Mouse (Mus musculus) cerebellum, adult 11 months (tissue): ENCODE results near the gene Stard10.

ENCODE experiments used
- DNase-seq: peaks from one replicate; pipeline ENCODE4 v3.0.0; 2022

Stard10 gene

DNA sequence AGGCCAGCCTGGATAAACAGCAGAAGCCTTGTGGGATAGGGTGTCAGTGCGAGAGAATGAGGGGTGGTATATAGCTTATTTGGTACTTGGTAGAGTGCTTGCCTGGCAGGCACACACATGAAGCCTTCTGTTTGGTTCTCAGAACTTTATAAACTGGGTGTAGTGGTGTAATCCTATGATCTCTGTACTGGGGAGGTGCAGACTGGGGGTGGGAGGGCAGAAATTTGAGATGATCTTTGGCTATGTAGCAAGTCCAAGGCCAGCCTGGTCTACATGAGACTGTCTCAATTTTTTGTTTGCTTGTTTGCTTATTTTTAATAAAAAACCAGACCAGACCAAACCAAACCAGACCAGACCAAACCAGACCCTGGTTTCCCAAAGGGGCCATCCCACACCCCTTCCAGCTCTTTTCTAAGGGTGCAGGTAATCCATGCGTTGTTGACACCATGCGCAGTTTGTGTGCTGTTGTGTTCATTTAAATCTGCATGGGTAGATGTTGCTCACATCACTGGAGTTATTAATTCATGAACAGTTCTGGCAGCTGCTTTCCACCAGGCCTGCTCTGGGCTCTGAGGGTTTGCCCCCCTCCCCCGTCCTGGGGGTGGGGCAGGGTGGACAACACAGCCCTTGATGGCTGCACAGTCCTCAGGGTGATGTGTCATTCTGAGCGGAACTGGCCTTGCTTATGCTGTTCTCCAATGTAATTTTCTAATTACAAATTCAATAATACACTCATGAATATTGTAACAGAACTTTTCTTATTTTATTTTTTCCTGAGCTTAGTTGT, 15.4 kb downstream of the Stard10 start:
- no peak for DNase-seq

DNA sequence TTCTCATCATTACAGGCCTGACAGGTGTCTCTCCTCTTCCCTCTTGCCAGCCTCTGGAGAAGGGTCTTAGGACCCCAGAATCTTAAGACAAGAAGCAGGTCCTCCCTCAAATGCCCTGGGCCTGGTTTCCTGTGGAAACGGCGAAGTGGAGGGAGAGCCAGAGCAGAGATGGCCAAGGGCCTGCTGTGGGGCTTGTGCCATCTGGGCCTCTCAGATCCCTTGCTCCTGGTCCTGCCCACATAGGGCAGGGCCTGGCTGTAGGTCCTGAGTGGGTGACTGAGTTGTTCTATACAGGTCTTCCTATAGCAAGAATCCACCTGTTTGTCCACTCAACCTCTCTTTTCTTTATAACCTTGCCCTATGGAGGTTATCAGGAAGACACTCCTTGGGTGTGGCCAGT, 18.3 kb downstream of the Stard10 start:
- DNase-seq, result no peak

DNA sequence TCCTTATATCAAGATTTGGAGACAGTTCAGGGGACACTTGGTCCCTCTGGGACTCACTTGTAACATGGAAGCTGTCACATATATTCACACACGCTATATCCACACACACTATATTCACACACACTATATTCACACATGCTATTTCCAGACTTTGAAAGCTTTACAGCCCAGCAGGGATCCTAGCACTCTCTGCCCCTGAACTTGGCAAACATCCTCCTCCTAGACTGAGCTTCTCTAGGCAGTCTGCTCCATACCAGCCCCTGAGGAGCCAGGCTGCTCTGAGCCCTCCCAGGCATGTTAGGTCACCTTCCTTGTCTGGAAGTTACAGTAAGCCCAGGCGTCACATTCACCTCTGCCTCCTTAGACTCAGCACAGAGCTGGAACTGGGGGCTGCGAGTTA, 19.8 kb downstream of the Stard10 start:
- DNase-seq, result no peak

DNA sequence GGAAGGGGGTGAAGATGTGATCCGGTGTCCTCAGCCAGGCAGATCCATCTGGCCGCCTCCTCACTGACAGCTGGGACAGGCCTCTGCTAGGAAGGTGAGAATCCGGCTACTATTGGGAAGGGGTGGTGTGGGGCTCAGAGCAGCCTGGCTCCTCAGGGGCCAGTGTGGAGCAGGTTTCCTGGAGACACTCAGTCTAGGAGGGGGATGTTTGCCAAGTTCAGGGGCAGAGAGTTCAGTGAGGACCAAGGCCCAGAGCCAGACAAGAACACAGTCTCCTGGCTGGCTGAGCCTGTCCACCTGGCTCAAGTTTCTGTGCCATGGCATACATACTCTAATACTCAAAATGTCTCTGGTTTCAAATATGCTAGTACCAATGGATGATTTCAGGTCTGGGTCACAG, 20.5 kb downstream of the Stard10 start:
- DNase-seq, result no peak

DNA sequence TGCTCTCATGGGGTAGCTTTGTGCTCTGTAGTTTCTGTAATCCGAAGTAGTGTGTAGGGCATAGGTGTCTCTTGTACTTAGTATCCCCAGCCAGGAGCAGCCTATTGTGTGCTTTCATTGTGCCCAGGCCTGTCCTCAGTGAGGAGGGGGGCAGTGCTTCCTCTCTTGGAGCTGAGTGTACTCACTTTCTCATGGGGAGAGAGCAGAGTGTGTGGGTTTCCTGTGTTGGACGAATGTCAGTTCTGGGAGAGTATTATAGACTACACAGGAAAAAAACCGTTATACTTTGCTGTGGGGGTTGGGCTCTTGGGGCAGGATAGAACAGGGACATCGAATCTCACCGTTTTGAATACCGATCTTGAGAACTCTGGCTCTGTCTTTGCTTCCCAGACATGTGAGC, 24.5 kb downstream of the Stard10 start:
- no peak for DNase-seq

DNA sequence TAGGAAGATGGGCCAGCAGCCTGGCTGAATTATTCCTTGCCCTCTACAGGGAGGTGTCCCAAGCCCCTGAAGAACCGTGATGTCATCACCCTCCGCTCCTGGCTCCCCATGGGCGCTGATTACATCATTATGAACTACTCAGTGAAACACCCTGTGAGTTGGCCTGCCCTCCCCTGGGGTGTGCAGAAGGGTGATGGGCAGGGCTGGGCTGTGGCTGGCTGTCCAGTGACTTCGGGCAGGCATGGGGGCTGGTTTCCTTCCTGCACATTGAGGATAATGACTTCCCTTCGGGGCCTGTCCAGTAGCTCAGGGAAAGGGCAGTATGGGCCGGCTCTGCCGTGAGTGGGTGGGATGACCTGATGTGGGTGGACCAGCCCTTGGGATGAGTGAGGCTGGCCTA, 26.2 kb downstream of the Stard10 start:
- DNase-seq, result no peak

DNA sequence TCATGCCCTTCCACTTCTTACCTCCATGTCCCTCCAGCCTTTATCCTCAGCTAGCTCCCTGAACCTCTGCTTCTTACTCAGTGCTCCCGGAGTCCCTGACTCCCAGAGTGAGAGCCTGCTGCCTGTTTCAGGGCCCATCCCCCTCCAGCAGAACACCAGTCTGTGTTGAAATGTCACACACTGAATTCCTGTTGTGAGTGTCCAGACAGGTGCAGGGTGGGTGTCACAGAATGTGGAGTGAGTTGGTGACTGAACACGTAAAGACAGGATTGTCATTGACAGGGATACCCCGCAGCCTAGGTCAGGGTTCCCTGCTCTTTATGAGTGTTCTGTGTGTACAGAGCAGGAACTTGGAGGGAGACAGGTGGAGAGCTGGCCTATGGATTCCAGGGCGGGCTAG, 28.0 kb downstream of the Stard10 start:
- no peak for DNase-seq

DNA sequence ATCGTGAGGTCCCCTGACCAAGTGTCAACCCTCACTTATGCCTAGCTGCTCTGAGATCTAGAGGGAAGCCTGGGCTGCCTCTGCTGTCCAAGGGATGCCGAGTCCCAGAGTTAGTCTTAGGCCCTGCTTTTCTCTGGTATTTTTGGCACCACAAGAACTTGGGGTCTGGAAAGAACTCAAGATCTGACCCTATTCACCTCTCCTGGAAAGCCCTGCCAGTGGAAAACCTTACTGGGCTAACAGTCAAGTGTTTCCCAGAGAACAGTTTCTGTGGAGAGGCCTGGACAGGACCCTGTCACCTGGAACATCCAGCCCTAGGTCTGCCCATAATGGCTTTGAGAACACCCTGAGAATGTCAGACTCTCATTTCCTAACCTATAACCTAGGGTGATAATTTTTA, 30.1 kb downstream of the Stard10 start:
- no peak for DNase-seq

DNA sequence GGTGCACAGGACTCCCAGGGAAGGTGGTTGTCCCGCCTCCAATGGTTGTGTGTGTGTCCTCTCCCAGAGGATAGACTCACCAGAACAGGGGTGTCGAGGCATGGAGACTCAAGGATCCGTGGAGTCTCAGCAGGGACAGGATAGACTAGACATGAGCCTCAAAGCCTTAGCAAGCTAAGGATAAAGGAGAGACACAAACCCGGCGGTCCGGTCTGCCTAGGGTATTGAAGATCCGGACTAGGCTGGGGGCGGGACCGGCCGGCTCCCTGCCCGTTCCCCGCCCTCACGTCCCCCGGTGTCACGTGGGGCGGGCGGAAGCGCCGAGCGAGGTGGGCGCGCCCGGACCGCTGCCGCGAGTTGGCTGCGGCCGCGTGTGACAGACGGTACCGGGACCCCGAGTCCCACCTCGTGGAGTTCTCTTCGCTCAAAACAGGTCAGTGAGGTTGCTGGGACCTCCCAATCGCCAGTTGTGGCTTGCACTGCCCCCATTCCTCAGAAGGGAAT, 30.9 kb downstream of the Stard10 start, which contains the start of gene Arap1:
Gene Arap1, plus strand, starts transcription at position 301 of the 504 bp plus-strand sequence.
- no peak for DNase-seq

DNA sequence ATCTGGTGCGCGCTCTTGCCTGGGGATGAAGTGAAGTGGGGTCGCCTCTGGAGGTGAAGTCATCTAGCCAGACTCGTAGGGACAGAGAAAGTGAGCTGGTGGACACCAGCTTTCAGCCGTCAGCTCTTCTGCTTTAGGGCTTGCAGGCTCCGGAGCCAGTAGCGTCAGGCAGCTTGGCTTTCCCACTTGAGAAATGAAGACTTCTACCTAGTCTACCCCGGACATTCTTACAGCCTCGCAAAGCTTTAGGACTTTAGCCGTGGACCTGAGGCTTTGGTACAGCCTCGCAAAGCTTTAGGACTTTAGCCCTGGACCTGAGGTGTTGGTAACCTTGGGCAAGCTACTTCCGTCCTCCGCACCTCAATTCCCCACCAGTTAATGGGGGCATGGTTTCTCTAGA, 31.4 kb downstream of the Stard10 start:
- DNase-seq, result no peak

DNA sequence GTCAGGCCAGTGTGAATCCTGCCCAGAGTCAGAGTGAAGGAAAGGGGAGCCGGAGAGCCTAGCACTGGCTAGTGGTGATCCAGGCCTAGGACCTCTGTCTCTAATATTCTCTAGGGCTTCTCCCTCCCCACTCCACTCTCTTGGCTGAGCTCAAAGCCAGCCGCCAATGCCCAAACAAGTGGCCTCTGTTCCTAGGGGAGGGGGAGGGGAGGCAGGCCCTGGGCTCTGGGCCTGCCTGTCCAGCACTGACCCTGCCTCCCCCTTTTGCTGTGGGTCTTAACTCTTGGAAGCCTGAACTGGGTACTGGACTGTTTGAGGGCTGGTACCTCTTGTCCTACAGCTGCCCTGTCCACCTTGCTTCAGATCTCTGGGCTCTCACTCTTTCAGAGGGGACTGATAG, 33.0 kb downstream of the Stard10 start:
- DNase-seq, result no peak

DNA sequence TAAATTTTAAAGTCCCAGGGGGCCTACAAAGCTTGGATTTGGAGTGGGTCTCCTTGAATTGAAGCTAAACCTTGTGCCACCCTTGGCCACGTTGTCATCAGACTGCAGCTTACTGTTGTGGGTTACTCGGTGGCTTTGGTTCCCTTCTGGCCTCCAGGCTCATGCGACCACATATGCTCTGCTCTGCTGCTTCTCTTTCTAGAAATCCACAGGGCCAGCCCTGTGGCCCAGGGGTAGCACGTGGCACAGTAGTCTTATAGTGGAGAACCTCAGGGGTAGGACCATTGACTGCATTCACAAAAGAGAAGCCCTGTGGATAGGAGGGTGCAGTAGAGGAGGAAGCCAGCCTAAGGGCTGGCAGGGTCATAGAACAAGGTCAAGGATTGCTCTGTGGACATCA, 35.5 kb downstream of the Stard10 start:
- DNase-seq, result no peak

DNA sequence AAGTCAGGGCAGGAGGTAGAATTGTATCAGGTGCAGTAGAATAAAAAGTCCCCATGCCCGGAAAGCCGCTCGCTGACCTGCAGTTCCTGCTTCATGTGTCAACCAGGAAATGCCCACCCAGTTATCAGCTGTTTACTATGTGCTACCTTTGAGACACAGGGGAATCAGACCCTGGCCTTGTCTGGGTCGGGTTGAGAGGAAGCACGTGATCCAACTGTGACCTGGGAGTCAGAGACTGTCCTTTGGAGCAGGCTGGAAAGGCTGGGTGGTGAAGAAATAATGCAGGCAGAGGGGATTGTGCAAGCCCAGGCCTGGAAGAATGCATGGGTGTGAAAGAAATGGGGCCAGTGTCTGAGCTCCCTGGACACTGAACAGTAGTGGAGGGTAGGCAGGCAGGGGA, 37.5 kb downstream of the Stard10 start:
- DNase-seq, result no peak

DNA sequence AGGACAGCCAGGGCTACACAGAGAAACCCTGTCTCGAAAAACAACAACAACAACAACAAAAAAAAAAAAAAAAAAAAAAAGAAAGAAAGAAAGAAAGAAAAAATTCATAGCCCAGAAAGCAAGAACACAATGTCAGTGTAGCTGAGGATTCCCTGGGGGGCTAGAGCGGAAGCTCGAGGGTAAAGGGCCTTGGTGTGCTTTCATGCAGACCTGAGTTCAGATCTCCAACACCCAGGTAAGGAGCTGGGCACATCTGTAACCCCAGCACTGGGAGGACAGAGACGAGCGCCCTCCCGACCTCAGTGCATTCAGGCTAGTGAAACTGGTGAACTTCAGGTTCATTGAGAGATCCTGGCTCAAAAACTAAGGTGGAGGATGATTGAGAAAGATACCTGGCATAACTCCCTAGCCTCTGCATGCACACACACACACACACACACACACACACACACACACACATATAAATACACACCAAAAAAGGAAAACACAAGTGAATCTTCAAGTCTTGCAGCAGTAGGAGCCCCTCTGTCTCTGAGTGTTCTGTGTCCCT, 38.7 kb downstream of the Stard10 start:
- DNase-seq, result no peak

DNA sequence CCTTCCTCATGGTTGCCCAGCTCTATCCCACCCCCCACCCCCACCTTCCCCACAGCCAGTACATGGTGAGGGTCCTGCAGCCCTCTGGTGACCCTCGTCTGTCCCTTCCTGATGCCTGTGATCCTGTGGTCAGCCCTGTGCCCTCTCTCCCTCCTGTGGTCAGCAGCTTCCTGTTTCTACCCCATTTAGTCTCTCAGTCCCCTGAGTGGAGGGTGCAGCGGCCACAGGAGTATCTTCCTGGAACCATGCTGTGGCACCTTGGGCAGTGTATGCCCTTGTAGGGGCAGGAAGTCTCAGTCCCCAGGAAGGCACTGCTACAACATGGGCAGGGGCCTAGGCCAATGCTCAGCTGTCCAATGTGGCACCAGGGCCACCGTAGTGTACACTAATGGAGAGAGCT, 40.0 kb downstream of the Stard10 start:
- no peak for DNase-seq

DNA sequence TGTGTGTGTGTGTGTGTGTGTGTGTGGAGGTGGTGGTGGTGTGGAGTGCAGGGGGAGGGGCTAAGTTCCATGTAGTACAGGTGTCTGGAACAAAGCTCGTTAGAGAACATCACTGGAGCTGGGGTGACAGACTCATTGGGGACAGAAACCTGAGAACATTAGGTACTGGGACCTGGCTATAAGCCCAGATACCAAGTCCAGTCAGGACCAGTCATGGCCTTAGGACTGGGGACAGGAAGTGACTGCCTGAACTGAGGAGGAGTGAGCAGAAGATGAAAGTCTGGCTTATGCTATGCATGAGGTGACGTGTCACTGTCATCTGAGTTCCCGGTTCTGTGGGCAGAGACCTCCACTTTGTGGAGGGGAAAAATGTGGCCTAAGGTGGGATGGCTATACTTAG, 43.5 kb downstream of the Stard10 start:
- no peak for DNase-seq

DNA sequence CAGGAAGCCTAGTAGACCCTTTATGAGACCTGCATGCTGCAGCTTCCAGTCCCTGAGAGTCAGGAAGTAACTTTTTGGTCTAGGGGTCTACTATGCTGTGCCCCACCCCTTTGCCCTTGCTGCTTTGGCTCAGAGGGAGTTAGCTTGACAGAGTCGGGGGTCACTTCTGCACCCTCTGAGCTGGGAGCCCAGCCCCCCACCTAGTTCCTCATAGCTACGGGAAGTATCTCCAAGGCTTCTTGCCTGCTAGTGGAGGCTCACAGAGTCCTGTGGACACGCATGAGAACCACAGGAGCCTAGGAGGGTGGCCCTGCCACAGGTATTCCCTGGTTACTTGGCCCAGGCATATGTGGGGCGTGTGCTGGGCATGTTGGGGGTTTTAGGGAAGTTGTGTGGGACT, 44.1 kb downstream of the Stard10 start:
- no peak for DNase-seq

DNA sequence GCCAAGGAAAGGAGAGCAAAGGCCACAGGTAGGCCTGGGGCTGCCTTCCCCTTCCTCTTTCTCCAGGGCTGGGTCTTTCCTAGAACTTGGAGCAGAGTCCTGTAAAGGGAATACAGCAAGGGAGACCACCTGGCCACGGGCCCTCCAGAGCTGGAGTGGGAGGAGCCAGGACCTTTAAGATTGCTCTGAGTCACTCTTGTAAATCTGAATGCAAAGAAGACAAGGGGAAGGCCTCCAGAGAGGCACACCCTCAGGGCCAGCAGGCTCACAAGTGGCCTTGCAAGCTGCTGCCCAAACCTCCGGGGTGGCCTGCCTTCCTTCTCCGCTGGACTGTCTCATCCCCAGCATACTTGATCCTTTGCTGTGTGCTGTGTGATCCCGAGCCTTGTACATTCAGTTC, 44.9 kb downstream of the Stard10 start:
- DNase-seq, result no peak

DNA sequence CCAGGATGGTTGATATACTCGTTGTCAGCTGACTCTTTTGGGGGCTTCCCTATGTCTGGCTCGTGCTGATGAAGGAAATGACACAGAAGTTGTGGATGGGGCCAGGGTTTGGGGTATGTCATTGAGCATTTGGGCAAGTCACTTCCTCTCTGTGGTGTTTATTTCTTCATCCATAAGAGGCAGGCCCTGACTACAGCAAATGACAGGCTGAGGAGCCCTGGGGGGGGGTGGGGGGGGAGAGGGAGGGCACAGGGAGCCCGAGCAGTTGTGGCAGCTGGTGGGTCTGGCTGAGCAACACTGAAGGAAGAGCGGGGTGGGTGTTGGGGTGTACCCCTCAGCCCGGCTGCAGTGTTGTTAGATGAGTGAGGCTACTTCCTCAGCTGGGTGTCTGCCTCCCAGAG, 45.9 kb downstream of the Stard10 start:
- no peak for DNase-seq

DNA sequence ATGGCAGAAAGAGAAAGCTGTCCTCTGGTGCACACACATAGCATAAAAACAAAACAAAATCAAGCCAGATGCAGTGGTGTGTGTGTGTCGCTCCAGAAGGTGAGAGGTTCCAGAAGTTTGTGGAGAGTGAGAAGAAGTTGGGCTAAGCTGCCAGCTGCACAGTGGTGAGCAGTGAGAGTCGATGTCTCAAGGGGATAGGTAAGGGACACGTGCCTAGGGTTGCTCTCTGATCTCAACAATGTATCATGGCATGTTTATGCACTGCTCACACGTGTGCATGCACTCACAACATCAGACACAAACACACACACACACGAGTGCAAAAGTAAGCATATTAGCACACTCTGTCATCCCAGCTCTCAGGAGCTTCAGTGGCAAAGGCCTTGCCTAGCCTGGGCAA, 47.0 kb downstream of the Stard10 start:
- no peak for DNase-seq

DNA sequence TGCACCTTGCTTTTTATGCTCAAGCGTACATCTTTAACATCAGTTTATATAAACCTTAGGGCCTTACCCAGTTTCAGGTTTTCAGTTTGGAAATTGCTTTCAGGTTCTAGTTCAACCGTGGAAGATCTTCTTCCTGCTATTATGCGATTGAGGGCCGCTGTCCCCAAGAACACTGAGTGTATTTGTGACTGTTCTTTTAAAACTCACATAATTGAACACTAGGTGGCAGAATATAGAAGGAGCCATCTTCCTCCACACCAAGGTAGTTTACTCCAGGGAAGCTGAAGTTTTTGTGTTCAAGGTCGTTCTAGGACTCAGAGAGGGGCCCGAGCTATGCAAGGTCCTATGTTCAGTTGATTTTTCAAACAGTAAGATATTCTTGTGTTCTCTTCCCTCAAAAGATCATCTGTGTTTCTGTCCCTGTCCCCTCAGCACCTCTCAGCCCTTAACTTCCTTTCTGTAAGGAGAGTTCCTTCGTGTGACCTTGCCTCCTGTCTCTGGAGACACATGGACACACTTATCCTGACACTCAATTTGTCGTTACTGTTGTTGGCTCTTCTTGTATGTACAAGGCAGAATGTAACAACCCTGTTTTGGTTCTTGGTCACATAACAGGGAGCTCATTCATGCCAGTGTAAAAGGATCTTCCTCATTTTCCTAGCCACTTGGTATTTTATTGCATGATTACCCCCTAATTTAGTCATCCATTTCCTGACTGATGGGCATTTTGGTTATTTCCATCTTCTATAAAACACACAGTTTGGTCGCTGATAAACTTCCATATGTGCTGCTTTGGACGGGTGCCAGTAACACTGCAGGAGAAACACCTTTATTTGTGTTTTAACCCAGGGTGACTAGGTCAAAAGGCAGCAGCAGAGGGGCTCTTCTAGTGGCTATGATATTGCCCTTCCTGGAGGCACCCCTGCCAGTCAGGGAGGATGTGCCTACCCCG, 51.3 kb downstream of the Stard10 start:
- DNase-seq, result no peak

DNA sequence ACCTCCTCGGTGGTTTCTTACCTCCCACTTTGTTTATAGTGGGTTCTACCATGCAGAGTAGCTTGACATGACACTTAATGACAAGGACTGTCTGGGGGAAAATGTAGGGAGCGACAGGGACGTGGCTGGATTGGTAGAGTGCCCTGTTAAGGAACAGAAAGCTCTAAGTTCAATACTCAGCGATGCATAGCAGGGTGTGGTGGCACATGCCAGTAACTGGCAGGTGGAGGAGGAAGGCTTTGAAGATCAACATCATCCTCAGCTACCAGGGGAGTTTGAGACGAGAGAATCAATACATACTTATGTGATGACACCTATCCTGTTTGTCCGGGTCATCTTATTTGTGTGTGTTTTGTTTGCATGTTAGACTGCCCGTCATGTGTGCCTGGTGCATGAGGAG, 52.8 kb downstream of the Stard10 start:
- no peak for DNase-seq

DNA sequence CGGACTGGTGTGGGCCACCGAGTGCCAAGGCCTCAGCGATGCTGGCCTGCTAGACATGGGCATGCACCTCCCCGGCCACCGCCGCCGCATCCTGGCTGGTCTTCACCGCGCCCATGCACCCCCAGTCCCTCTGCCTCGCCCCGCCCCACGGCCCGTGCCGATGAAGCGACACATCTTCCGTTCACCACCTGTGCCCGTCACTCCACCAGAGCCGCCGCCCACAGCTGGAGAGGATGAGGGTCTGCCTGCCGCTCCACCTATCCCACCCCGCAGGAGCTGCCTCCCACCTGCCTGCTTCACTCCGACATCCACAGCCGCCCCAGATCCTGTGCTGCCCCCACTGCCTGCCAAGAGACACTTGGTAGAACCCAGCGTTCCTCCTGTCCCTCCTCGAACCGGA, 56.2 kb downstream of the Stard10 start:
- peak; percentile 15 for DNase-seq

DNA sequence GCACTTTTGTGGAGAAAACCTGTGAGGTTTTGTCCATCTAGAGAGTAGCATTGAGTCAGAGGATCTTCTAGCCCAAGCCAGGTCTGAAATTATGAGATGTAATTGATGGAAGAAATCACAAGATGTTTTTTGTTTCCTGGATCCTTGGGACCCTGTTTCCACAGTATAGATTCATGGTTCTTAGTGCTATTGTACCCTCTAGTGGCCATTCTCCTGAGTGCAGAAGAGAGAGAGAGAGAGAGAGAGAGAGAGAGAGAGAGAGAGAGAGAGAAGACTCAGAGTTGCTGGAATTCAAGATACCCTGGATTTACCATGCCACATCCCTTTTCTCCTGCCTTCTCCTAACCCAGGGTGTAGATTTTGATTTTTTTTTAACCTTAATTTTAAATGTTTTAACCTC, 57.3 kb downstream of the Stard10 start:
- DNase-seq, result peak; percentile 42
